Mouse (Mus musculus) c-Kit-positive CD71-negative TER-119-negative erythroid progenitor cells, embryonic 14.5 days (primary cell): Measurements from ENCODE around the gene Dtx2.
"Not testable (repeated sequence)": the region's sequence is repeated elsewhere in the genome, so short reads cannot be mapped to it uniquely, and the experiment has no call there.

ENCODE experiments used
- DNase-seq: peaks from one replicate; pipeline ENCODE4 v3.0.0-alpha.2; 2013; ENCODE audit warnings: low read depth

The Dtx2 gene

DNA sequence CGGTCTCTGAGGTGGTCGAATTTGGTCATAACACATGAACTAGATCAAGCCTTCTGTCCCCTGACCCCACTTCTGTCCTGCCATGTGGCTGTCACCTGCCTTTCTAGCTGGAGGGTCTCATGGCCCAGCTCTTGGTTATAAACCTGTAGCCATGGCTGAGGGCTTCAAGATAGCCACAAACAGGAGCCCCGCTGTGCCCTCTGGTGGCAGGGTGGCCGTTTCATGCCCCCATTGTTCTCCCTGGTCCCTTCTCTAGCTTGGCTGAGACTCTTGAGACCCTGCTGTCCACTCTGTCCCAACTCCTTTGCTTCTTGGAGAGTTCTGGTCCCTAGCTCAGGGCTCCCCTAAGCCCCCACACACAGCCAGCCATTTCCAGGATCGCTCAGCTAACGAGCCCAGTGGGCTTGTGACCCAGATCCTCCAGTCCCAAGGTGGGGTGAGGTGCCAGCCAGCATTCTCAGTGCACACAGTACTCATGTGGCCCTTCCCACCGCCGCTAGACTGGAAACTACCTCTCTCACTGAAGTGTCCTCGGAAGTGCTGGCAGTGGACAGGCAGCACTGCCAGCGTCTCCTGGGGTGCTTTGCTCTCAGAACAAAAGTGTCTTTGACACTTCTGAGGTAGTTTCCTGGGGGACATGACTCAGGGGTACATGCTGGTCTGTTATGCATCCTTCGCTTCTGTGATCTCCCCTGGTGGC, 33.2 kb downstream of the Dtx2 start:
- DNase-seq = no peak

GRCm38 (mm10) chr5:136034868-136035267, 40.3 kb downstream of the Dtx2 start:
- DNase-seq = no peak

DNA sequence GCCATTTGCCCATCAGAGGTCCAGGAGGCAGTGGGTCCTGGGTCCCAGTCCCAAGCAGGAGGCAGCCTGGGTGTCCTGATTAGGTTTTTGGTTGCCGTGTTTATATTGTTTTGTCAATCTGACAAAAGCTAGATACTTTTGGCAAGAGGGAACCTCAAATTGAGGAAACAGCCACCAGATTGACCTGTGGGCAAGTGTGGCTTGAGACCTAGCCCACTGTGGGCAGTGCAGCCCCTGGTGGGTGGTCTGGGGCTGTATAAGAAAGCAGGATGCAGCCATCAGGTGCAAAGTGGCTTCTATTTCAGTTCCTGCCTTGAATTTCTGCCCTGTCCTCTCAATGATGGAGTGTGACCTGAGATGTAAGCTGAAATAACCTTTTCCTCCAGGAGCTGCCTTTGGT, 40.7 kb downstream of the Dtx2 start:
- no peak for DNase-seq

- no peak for DNase-seq
Measured at GRCm38 (mm10) chr5:136036667-136037066, 42.1 kb downstream of the Dtx2 start.

DNA sequence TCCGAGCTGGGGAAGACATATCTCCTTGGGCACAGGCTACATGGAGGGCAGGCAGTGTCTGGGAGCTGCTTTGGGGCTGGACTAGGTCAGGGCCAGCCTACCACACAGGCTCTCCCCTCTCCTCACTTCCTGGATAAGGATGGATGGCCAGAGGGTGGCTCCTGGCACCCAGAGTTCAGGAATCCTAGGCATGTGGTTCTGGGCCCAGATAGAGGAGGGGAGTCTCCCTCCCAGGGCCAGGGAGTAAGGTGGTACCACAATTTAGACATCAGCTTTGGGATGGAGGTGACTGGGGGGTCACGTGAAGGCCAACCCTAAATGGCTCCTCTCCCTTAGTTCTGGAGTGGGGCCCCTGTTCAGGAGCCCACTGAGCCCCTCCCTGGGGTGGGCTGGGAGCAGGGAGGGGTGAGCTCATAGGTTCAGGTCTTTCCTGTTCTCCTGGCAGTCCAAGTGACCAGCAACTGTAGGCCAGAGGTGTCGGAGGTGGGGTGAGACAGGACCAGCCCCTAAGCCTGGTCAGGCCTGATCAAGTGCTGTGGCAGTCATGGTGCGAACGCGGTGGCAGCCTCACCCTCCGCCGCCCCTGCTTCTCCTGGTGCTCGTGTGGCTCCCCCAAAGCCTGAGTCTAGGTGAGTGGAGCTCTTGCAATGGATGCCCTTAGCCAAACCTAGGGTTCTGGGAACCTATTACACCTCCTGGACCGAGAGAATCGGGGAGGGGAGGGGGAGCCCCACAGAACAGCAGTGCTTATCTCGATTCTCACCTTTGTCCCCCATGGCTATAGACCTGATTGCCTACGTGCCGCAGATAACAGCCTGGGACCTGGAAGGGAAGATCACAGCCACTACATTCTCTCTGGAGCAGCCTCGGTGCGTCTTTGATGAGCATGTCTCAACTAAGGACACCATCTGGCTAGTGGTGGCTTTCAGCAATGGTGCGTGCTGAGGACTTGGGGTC, 43.9 kb downstream of the Dtx2 start, which contains the start of gene Upk3b:
Gene Upk3b, plus strand, starts transcription at position 239 of the 957 bp plus-strand sequence.
- DNase-seq = no peak

DNA sequence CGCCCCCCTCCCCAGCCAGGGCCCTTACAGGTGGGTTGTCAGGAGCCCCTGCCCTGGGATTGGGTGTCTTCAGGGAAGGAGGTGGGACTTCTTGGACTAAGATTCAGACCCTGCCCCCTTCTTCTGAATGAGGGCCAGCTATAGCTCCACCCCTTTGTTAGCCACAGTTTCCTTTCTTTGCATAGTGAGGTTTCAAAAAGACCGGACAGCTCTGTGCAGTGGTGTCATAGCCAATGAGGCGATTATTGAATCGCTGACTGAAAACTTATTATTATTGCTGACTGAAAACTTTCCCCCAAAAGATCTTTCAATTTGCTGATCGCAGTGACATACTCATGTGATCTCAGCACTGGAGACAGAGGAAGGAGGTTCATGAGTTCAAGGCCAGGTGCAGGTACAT, 45.6 kb downstream of the Dtx2 start:
- no peak for DNase-seq

DNA sequence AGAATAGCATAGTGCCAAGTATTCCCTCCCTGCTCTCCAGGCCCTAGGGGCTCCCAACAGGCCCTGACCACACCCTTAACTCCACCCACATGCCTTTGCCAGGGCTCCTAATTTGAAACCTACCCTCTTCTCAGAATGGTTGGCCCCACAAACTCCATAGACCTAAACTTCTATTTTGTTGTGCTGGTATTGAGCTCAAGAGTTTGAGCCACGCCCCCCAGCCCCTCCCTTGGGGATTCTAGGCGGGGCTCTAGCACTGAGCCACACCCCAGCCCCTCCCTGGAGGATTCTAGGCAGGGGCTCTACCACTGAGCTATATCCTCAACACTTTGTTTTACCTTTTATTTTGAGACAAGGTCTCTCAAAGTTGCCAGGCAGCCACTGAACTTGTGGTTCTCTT, 46.7 kb downstream of the Dtx2 start:
- DNase-seq = no peak

DNA sequence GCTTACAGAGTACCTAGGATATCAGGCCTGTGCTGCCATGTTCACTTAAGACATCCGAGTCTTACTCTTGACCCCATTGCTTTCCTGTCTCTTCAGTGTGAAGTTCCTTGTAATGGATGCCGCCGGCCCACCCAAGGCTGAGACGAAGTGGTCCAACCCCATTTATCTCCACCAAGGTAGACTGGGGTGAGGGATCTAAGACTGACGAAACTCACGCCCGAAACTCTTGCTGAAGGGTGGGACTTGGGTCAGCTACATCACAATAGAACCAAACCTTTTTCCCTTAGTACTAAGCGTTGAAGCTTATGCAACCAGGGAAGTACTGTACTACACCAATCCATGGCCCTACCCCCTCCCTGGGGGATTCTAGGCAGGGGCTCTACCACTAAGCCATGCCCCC, 47.1 kb downstream of the Dtx2 start:
- DNase-seq = no peak

GRCm38 (mm10) chr5:136044865-136045264, 50.3 kb downstream of the Dtx2 start:
- no peak for DNase-seq

DNA sequence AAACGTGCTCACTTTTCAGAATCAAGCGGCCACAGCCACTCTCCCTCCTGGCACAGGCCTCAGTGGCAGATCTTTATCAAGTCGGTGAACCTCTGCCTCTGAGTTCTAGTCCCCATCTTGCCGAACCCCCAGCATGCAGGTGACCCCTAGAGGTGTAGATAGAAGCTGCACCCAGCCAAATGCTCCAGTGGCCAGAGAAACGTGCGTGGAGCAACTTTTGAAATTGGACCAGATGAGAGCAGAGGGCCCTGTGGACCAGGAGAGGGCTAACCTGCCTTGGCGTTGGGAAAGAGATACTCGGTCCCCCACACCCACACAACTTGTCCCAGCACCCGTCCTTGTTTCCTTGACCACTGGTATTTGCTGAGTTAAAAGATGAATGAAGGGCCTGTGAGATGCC, 50.8 kb downstream of the Dtx2 start:
- peak; percentile 16 for DNase-seq

- DNase-seq = peak; percentile 79
Measured at GRCm38 (mm10) chr5:136045987-136046386, 51.4 kb downstream of the Dtx2 start.

DNA sequence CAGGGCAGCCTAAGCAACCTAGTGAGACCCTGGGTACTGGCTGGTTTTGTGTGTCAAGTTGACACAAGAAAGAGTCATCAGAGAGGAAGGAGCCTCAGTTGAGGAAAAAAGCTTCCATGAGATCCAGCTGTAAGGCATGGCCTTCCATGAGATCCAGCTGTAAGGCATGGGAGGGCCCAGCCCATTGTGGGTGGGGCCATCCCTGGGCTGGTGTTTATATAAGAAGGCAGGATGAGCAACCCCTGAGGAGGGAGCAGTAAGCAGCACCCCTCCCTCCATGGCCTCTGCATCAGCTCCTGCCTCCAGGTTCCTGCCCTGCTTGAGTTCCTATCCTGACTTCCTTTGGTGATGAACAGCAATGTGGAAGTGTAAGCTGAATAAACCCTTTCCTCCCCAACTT, 53.9 kb downstream of the Dtx2 start:
- DNase-seq = not testable (repeated sequence)

DNA sequence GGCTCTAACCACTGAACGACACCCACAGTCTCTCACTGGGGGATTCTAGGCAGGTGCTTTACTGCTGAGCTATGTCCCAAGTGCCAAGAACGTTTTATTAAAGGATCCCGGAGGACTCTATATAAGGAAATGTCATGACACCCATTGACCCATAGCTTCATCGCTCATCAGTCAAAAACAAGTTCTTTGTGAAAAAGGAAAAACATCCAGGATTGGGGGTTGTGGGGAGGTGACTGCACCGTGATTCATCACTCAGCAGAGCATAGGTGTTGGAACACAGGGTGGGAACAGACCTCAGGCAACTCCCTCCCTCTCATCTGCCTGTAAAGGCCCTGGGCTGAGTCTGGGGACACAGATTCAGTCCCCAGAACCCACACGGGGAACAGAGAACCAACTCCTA, 55.3 kb downstream of the Dtx2 start:
- DNase-seq = no peak

DNA sequence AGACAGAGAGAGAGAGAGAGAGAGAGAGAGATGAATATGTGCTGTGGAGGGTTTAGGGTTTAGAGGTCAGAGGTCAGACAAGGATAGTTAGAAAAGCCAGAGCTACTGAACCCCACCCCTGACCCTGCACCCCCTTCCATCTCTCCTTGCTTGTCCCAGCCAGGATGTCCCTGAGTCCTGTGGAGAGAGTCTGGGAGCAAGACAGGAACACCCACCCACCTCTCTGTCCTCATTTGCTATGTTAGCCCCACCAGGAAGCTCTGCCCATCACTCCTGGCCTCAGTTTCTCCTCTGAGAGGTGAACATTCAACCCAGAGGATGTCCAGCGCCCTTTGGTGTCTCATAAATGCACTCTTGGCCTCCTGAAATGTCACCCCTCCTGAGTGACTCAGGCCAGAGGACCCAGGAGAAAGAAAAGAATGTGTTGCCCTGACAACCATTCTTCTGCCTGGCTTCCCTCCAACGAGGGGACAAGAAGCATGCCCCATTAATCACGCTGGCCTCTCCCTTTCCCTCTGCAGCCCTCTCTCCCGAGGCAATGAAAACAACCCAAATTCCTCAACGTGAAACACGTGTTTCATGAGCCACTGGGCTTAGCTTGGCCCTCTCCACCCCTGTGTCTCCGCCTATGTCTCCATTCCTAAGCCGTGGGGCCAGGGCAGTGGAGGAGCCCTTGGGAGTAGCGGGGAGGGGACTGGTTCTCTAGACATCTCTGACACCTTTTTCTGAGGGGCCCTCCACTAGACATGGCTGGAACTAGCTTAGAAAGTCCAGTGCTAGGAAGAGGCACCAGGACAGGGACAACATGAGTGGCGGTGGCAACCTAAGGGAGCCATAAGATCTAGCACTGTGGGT, 56.9 kb downstream of the Dtx2 start:
- DNase-seq = no peak

- DNase-seq = no peak
Measured at GRCm38 (mm10) chr5:136052861-136053655, 58.5 kb downstream of the Dtx2 start.

- no peak for DNase-seq
Measured at GRCm38 (mm10) chr5:136054301-136055077, 59.9 kb downstream of the Dtx2 start, which contains the start of gene Upk3bl. Gene Upk3bl, plus strand, starts transcription at chr5:136054492.

DNA sequence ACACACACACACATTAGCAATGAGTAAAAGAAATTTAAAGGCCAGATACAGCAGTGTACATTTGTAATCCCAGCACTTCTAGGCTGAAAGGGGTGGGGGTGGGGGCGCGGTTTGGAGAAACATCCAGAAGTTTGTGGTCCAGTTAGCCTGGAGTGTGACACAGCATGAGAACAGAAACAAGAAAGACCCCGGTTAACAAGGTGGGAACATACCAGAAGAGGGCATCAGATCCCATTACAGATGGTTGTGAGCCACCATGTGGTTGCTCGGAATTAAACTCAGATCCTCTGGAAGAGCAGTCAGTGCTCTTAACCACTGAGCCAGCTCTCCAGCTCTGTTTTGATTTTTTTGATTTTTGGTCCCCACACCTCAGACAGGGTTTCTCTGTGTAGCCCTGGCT, 61.5 kb downstream of the Dtx2 start:
- no peak for DNase-seq

- DNase-seq = no peak
Measured at GRCm38 (mm10) chr5:136057085-136057484, 62.5 kb downstream of the Dtx2 start.

DNA sequence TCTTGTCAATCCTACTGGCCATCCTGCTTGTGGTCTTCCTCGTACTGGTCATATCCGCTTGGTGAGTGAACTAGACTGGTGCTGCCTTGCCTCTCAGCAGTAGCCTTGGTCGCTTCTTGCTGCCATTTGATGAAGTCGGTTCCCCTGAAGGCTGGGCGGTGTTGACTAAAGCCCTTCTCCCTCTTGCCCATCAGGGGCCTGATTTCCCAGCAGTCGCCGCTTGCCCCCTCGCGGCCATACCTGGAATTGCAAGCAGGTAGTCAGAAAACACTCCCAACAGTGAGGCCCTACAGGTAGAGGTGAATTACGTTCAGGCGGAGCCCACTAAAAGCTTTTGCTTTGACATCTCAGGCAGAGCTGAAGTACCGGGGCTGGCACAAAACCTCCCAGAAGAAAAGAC, 67.0 kb downstream of the Dtx2 start:
- peak; percentile 56 for DNase-seq

DNA sequence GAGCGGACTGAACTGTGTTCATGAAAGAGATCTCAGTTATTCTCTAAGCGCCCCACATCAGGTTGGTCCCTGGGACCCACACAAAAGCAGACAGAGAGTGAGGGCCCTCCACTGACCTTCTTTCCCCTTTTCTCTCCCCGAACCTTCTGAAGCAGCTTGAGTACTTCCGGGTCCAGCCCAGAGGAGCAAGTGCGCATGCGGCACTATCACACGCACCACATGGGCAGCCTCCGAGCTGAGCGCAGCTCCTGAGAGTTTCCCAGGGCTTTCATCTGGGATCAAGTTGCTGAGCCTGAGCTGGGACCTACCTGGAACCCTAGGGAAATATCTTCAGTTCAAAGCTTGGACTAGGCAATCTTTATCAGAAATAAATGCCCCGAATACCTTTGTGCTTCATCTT, 69.3 kb downstream of the Dtx2 start:
- DNase-seq = no peak
